Mouse (Mus musculus) lung, adult 2 months (tissue): ENCODE results near the gene Has1. TPM values are rescaled to one million over a fixed set of nuclear protein-coding genes. Genes with fewer than 3 reads are reported as not detected.

Experiments used
- DNase-seq: peaks from one replicate; pipeline ENCODE4 v3.0.0; 2022
- H3K4me1 ChIP-seq: fragments of 200-500 bp; 2 replicates; pipeline ENCODE4 v1.6.1; 2011; ENCODE audit warnings: low read length; ENCODE audit not compliant: control insufficient read depth, insufficient read depth
- H3K4me3 ChIP-seq: fragments of 200-500 bp; replicated peaks from 2 replicates; pipeline ENCODE3; 2011; ENCODE audit warnings: low read depth, mild to moderate bottlenecking, control low read depth, low read length; ENCODE audit errors: extremely low read depth
- CTCF ChIP-seq: fragments of 200-500 bp; IDR thresholded peaks from 2 replicates; pipeline ENCODE4 v1.5.1; 2011; ENCODE audit warnings: mild to moderate bottlenecking, low read length, control low read depth; ENCODE audit not compliant: insufficient read depth
- POLR2A ChIP-seq: fragments of 200-500 bp; IDR thresholded peaks from 2 replicates; pipeline ENCODE4 v1.6.1; 2011; ENCODE audit warnings: low read depth, mild to moderate bottlenecking, control low read depth, low read length, borderline replicate concordance; ENCODE audit errors: extremely low read depth
- WGBS: fragments of 180-500 bp; shearing (Covaris S2); methylation state at CpG from one replicate; pipeline ENCODE4 v1.1.7; 2018; 5-methylcytosine and 5-hydroxymethylcytosine counted together
- polyA plus RNA-seq: library from polyadenylated mRNA; depleted of rRNA; stranded (reverse); fragments of >200 nt; gene quantifications from 2 replicates; pipeline ENCODE4 v1.2.3, GENCODE M21; 2012

Gene Has1
- polyA plus RNA-seq, 1 experiment = 1.9 TPM

DNA sequence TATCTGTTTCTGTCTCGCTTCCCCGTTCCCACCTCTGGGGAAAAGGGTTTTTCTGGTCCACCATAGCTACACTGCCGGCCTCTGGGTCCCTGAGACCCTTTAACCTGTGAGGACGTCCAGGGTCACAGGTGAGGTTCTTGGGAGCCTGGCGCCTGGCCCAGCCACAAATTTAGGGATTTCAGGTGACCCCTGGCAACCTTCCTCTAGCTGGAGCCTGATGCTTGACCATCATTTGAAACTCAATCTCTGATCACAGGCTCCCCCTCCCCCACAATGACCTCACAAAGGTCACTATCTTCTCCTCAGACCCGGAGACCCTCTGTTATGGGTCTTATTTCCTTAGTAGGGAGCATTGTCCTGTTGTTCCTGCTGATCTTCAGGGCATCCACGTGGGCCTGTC is 24.3 kb downstream of the Has1 start:
- no peak for DNase-seq
- WGBS = 65% methylated on average over 7 of the region's 7 CpGs
- TF ChIP-seq CTCF (no peak), POLR2A (no peak)
- no peak overlapping the region for H3K4me3 ChIP-seq
- peaks cover 3% of the 10 kb centered on the region for H3K4me1 ChIP-seq

DNA sequence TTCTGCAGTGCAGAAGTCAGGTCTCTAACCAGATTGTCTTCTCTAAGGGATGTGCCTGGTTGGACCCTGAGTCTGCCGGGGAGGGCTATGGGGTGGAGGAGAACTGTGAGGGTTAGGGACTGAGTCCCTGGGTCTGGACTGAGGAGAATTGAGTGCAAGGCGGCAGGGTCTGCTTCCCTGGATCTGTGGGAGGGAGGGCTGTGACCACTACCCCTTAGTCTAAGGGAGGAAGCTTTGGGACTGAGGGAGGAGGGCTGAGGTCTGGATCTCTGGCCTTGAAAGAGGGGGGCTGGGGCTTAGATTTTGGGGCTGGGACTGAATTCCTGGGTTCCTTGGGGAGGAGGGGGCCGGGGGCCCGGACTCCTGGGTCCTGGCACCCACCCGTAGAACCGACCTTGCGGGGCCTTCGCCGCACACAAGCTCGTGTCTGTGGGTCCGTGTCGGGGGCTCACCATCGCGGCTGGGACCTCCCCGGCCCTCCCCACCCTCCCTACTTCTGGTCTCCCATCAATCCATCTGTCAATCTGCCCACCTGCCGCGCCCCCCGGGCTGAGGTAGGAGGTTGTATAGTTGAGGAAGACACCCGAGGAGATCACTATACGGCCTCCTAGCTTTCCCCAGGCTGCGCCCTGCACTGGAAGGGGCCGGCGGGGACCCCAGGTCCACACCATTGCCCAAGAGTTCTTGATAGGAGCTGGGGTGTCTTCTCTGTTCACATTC is 25.0 kb downstream of the Has1 start:
- H3K4me3 ChIP-seq = no peak overlapping the region
- peaks cover 3% of the 10 kb centered on the region for H3K4me1 ChIP-seq
- no peak for DNase-seq
- TF ChIP-seq CTCF (no peak), POLR2A (no peak)
- WGBS = 47% methylated on average over 23 of the region's 23 CpGs

DNA sequence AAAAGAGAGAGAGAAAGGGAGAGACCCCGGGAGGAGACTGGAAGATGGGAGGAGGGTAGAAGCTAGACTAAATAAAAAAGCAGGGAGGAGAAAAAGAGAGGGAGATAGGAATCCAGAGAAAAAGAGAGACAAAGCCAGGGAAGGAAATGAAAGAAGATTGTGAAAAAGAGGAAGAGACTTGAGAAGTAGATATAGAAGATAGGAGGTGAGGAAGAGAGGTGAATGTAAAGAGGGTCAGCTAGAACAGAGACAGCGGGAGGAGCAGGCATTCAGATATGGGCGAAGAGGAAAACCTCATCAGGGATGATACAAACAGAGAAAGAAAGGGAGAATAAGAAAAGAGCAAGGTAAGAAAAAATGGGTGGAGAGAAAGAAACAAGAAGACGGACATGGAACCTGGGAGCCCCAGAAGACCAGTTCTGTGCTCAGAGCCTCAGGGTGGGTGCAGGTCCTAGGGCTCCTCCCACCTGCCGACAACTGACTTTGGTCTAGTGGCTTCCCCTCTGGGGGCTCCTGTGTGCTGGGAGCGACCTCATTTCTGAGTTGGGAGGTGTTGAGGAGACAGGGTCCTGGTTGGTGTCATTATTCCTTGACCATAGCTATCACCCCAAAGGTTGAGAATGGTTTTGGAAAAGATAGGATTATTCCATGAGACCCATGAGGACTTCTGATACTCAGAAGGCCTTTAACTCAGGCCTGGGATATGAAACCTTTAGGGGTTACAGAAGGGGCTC is 25.8 kb downstream of the Has1 start:
- TF ChIP-seq POLR2A (no peak), CTCF (no peak)
- H3K4me3 ChIP-seq = no peak overlapping the region
- 18% methylated on average over 6 of the region's 6 CpGs for whole genome bisulfite sequencing
- H3K4me1 ChIP-seq = peaks cover 3% of the 10 kb centered on the region
- no peak for DNase-seq

DNA sequence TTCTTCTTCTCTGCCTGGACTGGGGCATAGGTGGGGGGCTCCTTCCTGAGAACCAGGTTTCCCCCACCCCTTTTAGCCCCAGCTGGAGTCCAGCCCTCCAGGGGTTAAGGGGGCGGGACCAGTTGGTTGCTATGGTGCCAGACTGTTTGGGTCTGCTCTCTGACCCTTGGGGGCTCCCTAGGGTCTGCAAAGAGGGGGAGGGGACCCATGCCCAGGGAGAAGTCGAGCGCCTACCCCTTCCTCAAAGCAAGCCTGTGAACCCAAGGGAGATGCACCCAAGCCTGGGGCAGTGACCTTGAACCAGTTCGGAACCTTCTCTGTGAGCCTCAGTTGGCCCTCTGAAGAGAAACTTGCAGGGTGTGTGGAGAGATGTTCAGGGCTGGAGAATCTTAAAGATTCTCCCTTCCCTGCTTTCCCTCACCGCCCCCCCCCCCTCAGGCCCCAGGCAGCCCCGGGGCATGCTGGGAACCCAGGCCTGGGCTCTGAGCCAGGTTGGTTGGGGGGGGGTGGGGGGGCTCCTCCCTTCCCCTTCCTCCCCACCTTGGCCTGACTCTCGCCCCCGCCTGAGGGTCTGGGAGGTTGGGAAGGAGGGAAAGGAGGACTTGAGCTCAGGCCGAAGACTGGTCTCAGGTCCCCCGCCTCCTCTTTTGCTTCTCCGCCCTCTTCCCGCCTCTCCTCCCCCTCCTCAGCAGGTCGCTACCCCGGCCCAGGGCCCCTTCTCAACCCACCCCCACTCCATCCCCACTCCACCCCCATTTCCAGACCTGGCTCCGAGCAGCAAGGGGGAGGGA is 26.6 kb downstream of the Has1 start:
- Histone ChIP-seq H3K4me1 (peaks cover 3% of the 10 kb centered on the region; the same call in 1 of the 2 replicates), H3K4me3 (peak overlapping the region; percentile 79)
- no peak for TF ChIP-seq POLR2A
- TF ChIP-seq CTCF = no peak
- DNase-seq = peak; percentile 52
- WGBS = 2% methylated on average over 13 of the region's 15 CpGs

DNA sequence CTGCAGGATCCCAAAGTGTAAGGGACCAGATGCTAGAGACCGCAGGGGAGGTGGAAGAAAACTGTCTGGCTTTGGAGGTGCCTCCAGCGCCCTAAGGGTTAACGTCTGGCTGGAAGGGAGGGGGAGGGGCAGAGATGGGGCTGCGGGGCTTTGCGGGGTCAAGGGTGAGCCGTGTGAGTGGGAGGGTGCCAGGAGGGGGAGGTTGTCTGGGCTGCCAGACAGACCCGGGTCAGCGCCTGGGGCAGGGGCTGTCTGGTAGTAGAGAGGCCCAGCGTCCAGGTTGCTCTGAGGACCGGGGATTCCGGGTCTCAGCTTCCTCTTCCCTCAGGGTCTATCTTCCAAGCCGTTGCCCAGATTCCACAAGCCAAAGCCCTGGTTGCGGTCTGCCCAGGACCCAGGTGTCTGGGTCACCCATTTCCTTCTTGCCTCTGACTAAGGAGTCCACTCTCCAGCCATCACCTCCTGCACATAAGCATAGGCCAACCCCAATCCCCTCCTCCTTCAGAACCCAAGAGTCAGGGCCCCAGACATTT is 27.3 kb downstream of the Has1 start:
- no peak for TF ChIP-seq POLR2A
- TF ChIP-seq CTCF = no peak
- H3K4me1 ChIP-seq = peaks cover 3% of the 10 kb centered on the region; the same call in 1 of the 2 replicates
- peak; percentile 62 for DNase-seq
- peak overlapping the region; percentile 79 for H3K4me3 ChIP-seq
- WGBS = under 1% methylated on average over 13 of the region's 13 CpGs

DNA sequence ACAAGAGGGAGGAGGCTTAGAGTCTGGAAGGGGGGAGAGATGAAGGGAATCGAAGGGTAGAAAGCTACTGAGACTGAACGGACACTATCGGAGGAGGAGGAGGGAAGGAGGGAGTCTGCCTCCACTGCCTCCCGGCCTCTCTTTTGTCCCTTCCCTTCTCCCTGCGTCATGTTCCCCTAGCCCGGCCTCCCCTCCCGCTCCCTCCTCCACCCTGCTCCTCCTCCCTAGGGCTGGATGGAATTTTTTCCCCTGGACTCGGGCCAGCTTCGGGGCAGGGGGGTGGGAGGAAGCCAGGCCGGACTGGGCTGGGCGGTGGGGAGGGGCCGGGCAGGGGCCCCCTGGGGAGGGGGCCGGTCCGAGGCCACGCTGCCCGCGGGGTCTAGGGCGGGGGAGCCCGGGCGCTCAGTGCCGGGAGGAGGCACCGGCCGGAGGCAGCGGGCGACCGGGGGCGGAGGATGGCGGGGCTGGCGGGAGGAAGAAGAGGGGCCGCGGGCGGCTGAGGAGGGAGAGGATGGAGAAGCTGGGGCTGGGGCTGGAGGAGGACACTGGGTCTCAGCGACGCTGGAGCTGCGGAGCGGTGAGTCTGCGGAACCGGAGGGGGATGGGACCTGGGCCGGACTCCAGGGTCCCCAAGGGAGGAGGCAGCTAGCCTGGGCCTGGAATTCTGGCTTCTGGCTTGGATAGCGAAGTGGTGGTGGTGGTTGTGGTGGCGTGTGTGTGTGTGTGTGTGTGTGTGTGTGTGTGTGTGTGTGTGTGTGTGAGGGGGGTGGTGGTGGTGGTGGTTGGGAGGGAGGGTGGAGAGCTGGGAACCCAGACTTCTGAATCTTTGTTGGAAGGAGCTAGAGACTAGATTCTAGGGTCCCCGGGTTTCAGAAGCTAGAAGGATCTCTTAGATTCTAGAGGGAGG is 28.0 kb downstream of the Has1 start, which contains the start of gene Spaca6:
Spaca6 (plus strand) TSS at position 408 of the 907 bp plus-strand sequence.
- Histone ChIP-seq H3K4me1 (peaks cover 3% of the 10 kb centered on the region; the same call in 1 of the 2 replicates), H3K4me3 (peak within 1 kb of the TSS; percentile 79)
- WGBS = 2% methylated on average over 25 of the region's 42 CpGs
- TF ChIP-seq POLR2A = peak; percentile 99
- no peak for TF ChIP-seq CTCF
- peak; percentile 93 for DNase-seq

DNA sequence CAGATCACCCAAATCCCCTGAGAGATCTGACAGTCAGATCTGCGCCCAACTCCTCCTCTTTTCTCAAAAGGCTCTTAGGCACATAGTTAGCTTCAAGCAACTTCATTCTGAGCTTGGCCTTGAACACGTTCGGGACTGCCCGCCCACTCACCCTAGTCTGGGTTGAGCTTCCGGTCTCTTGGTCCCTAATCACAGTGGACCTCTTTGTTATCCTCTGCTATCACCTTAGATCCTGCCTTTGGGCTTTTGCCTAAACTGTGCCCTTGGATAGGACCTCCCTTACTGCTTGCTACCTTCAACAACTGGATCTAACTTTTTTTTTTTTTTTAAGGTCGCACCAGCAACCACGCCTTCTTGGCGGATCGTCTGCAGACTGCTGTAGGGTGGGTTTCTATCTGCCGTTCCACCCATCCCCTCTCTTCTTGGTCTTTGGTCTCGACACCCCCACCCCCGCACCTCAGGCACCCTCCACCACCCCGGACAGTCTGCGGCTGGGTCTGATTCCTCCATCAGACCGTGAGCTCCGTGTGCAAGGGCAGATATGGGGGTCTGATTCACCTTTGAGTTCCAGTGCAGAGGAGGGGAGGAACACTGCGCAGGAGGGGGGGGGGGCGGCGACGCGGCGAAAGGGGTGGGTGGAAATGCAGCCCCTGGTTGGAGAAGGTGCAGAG is 28.9 kb downstream of the Has1 start:
- Histone ChIP-seq H3K4me3 (peak overlapping the region; percentile 79), H3K4me1 (peaks cover 3% of the 10 kb centered on the region; the same call in 1 of the 2 replicates)
- DNase-seq = peak; percentile 50
- TF ChIP-seq POLR2A (peak; percentile 35; the same call in 1 of the 2 replicates), CTCF (no peak)
- WGBS = 2% methylated on average over 19 of the region's 22 CpGs
